Mouse (Mus musculus) liver, embryonic 14.5 days (tissue): Measurements from ENCODE around the gene Tmtc1. TPM values are rescaled to one million over a fixed set of nuclear protein-coding genes. Genes with fewer than 3 reads are reported as not detected.

Experiments
- ATAC-seq: fragments of 200-750 bp; cut with Nextera tagmentation; 2 replicates; pipeline ENCODE4 v1.8.0; 2017; ENCODE audit warnings: moderate number of reproducible peaks, mild to moderate bottlenecking, moderate library complexity; ENCODE audit not compliant: insufficient read depth
- DNase-seq, 3 experiments: peaks; one replicate each; pipeline ENCODE4 v3.0.0-alpha.2; 2012 to 2013; ENCODE audit warnings: low read depth in 3 of 3, low spot score in 3 of 3
- H3K27ac ChIP-seq: fragments of 300-500 bp; sonication (generic); 2 replicates; pipeline ENCODE4 v1.5.1; 2014; ENCODE audit warnings: moderate library complexity, mild to moderate bottlenecking, control low read depth, inconsistent platforms
- H3K27me3 ChIP-seq: fragments of 300-500 bp; sonication (generic); 2 replicates; pipeline ENCODE4 v1.6.1; 2014; ENCODE audit warnings: mild to moderate bottlenecking, low read length, moderate library complexity; ENCODE audit not compliant: control insufficient read depth, insufficient read depth
- H3K36me3 ChIP-seq: fragments of 300-500 bp; sonication (generic); replicated peaks from 2 replicates; pipeline ENCODE4 v1.6.1; 2014; ENCODE audit warnings: low read depth; ENCODE audit not compliant: control insufficient read depth, insufficient read depth
- H3K4me1 ChIP-seq, 2 experiments: fragments of 200-500 bp in 1 of 2; fragments of 300-500 bp in 1 of 2; sonication (generic) in 1 of 2; replicated peaks; 2 replicates each; pipeline ENCODE4 v1.6.1; 2012 to 2014; ENCODE audit warnings: antibody characterized with exemption in 1 of 2, inconsistent platforms in 1 of 2, low read length in 1 of 2; ENCODE audit not compliant: control insufficient read depth in 2 of 2, insufficient read depth in 2 of 2
- H3K4me2 ChIP-seq: fragments of 300-500 bp; sonication (generic); 2 replicates; pipeline ENCODE4 v1.6.1; 2014; ENCODE audit warnings: low read depth, mild to moderate bottlenecking, control low read depth, moderate library complexity
- H3K4me3 ChIP-seq, 2 experiments: fragments of 200-500 bp in 1 of 2; fragments of 300-500 bp in 1 of 2; sonication (generic) in 1 of 2; 2 replicates each; pipeline ENCODE4 v1.5.1; 2012 to 2014; ENCODE audit warnings: low read depth in 2 of 2, low read length in 2 of 2, mild to moderate bottlenecking in 2 of 2, control low read depth in 1 of 2, inconsistent platforms in 1 of 2, moderate library complexity in 1 of 2; ENCODE audit not compliant: insufficient read depth in 1 of 2
- H3K9ac ChIP-seq: fragments of 300-500 bp; sonication (generic); replicated peaks from 2 replicates; pipeline ENCODE4 v1.6.1; 2014; ENCODE audit warnings: mild to moderate bottlenecking, control low read depth, moderate library complexity
- H3K9me3 ChIP-seq: fragments of 300-500 bp; sonication (generic); 2 replicates; pipeline ENCODE4 v1.6.1; 2016; ENCODE audit warnings: low read length, mixed read lengths; ENCODE audit not compliant: control insufficient read depth
- CTCF ChIP-seq: IDR thresholded peaks from 2 replicates; pipeline ENCODE4 v1.5.1; 2016; ENCODE audit warnings: antibody characterized with exemption, low read depth, control low read depth
- EP300 ChIP-seq: IDR thresholded peaks from 2 replicates; pipeline ENCODE4 v1.6.1; 2016; ENCODE audit warnings: antibody characterized with exemption, low read depth
- whole genome bisulfite sequencing: fragments of 180-500 bp; shearing (Covaris S2); extraction: QIAGEN DNeasy Blood & Tissue Kit; methylation state at CpG from one replicate; pipeline ENCODE4 v1.1.7; 2014; ENCODE audit not compliant: insufficient replicate concordance; 5-methylcytosine and 5-hydroxymethylcytosine counted together
- polyA plus RNA-seq, 2 experiments: library from polyadenylated mRNA; depleted of rRNA in 1 of 2; stranded (reverse) in 1 of 2; unstranded in 1 of 2; fragments of >200 nt; fragmentation: Nextera tagmentation in 1 of 2; extraction: Ambion mirVana in 1 of 2; gene quantifications; 2 replicates each; pipeline versions ENCODE4 v1.2.1 to v1.2.3; 2012 to 2014

Tmtc1 gene
- polyA plus RNA-seq, 2 experiments: 0.04 to 0.09 TPM

- 58% methylated on average over 4 of the region's 4 CpGs for WGBS
- Histone ChIP-seq H3K4me1 (no peaks in the 10 kb centered on the region), H3K9me3 (no peaks in the 10 kb centered on the region), H3K27ac (no peak overlapping the region), H3K36me3 (no peaks in the 10 kb centered on the region), H3K4me2 (no peak overlapping the region), H3K9ac (no peak overlapping the region), H3K4me3 (no peak overlapping the region), H3K27me3 (no peaks in the 10 kb centered on the region)
- TF ChIP-seq CTCF (no peak), EP300 (no peak)
- no peak for DNase-seq
- ATAC-seq: no peak
Measured at GRCm38 (mm10) chr6:148275046-148275445, 169.1 kb downstream of the Tmtc1 start.

GRCm38 (mm10) chr6:148260729-148261101 is 183.5 kb downstream of the Tmtc1 start:
- Histone ChIP-seq H3K27me3 (no peaks in the 10 kb centered on the region), H3K4me1 (peaks cover 0 to 6% of the 10 kb centered on the region in 2 experiments; a peak in 2 of 4 replicates), H3K27ac (no peak overlapping the region), H3K4me2 (no peak overlapping the region), H3K36me3 (no peaks in the 10 kb centered on the region), H3K9me3 (no peaks in the 10 kb centered on the region), H3K9ac (no peak overlapping the region), H3K4me3 (no peak overlapping the region)
- 81% methylated on average over 6 of the region's 6 CpGs for WGBS
- no peak for ATAC-seq
- no peak for TF ChIP-seq EP300
- TF ChIP-seq CTCF: no peak
- no peak for DNase-seq

GRCm38 (mm10) chr6:148259979-148260728 is 184.0 kb downstream of the Tmtc1 start:
- TF ChIP-seq EP300 (no peak), CTCF (no peak)
- H3K9ac ChIP-seq: no peak overlapping the region
- H3K9me3 ChIP-seq: no peaks in the 10 kb centered on the region
- ATAC-seq (peak; percentile 52; the same call in 1 of the 2 replicates), DNase-seq (no peak)
- peak overlapping the region; percentile 4; the same call in 1 of the 2 replicates for H3K4me2 ChIP-seq
- WGBS: 44% methylated on average over 4 of the region's 4 CpGs
- no peak overlapping the region for H3K4me3 ChIP-seq
- H3K36me3 ChIP-seq: no peaks in the 10 kb centered on the region
- peaks cover 0 to 6% of the 10 kb centered on the region in 2 experiments; a peak in 2 of 4 replicates for H3K4me1 ChIP-seq
- no peaks in the 10 kb centered on the region for H3K27me3 ChIP-seq
- no peak overlapping the region for H3K27ac ChIP-seq

GRCm38 (mm10) chr6:148259074-148259473 is 185.1 kb downstream of the Tmtc1 start:
- Histone ChIP-seq H3K4me2 (no peak overlapping the region), H3K9me3 (no peaks in the 10 kb centered on the region), H3K36me3 (no peaks in the 10 kb centered on the region), H3K4me3 (no peak overlapping the region), H3K4me1 (peaks cover 0 to 6% of the 10 kb centered on the region in 2 experiments; a peak in 2 of 4 replicates), H3K9ac (no peak overlapping the region), H3K27me3 (no peaks in the 10 kb centered on the region), H3K27ac (no peak overlapping the region)
- no peak for ATAC-seq
- no peak for TF ChIP-seq EP300
- TF ChIP-seq CTCF: no peak
- WGBS: 73% methylated on average over 8 of the region's 8 CpGs
- no peak for DNase-seq

GRCm38 (mm10) chr6:148257805-148258204 is 186.4 kb downstream of the Tmtc1 start:
- ATAC-seq (no peak), DNase-seq (no peak)
- H3K9ac ChIP-seq: no peak overlapping the region
- no peaks in the 10 kb centered on the region for H3K9me3 ChIP-seq
- no peaks in the 10 kb centered on the region for H3K27me3 ChIP-seq
- no peak overlapping the region for H3K4me3 ChIP-seq
- H3K27ac ChIP-seq: no peak overlapping the region
- WGBS: 34% methylated on average over 2 of the region's 2 CpGs
- H3K4me1 ChIP-seq: peaks cover 0 to 6% of the 10 kb centered on the region in 2 experiments; a peak in 2 of 4 replicates
- no peaks in the 10 kb centered on the region for H3K36me3 ChIP-seq
- no peak overlapping the region for H3K4me2 ChIP-seq
- TF ChIP-seq EP300: no peak
- no peak for TF ChIP-seq CTCF
